Mouse (Mus musculus) ovary, postnatal 14 days (tissue): Measurements from ENCODE around the gene Slc26a8.
"Not testable (repeated sequence)": the region's sequence is repeated elsewhere in the genome, so short reads cannot be mapped to it uniquely, and the experiment has no call there.

Experiments used
- DNase-seq: peaks from one replicate; pipeline ENCODE4 v3.0.0; 2022; ENCODE audit warnings: low spot score

Slc26a8 gene

GRCm38 (mm10) chr17:28689586-28690283 lies at the start of gene Slc26a8:
Gene Slc26a8, minus strand, starts transcription at chr17:28690233.
- DNase-seq: no peak

GRCm38 (mm10) chr17:28739244-28739643 lies 49.2 kb upstream of the Slc26a8 start:
- DNase-seq: no peak

GRCm38 (mm10) chr17:28737973-28738372 lies 47.9 kb upstream of the Slc26a8 start:
- no peak for DNase-seq

GRCm38 (mm10) chr17:28736486-28736885 lies 46.5 kb upstream of the Slc26a8 start:
- no peak for DNase-seq

- no peak for DNase-seq
Measured at GRCm38 (mm10) chr17:28735317-28736105, 45.5 kb upstream of the Slc26a8 start.

- DNase-seq: not testable (repeated sequence)
Measured at GRCm38 (mm10) chr17:28727511-28727910, 37.5 kb upstream of the Slc26a8 start.

- no peak for DNase-seq
Measured at GRCm38 (mm10) chr17:28725783-28726182, 35.8 kb upstream of the Slc26a8 start, which contains the start of gene AC170998.1. Gene AC170998.1, plus strand, starts transcription at chr17:28726083.

GRCm38 (mm10) chr17:28717535-28717934 lies 27.5 kb upstream of the Slc26a8 start:
- no peak for DNase-seq

GRCm38 (mm10) chr17:28715832-28716548 lies 26.0 kb upstream of the Slc26a8 start:
- DNase-seq: no peak

- no peak for DNase-seq
Measured at GRCm38 (mm10) chr17:28714006-28714405, 24.0 kb upstream of the Slc26a8 start.

- DNase-seq: no peak
Measured at GRCm38 (mm10) chr17:28712305-28712704, 22.3 kb upstream of the Slc26a8 start.

GRCm38 (mm10) chr17:28711237-28711636 lies 21.2 kb upstream of the Slc26a8 start:
- DNase-seq: no peak

- DNase-seq: no peak
Measured at GRCm38 (mm10) chr17:28710291-28710688, 20.3 kb upstream of the Slc26a8 start.

GRCm38 (mm10) chr17:28709552-28710290 lies 19.7 kb upstream of the Slc26a8 start:
- no peak for DNase-seq

GRCm38 (mm10) chr17:28708989-28709388 lies 19.0 kb upstream of the Slc26a8 start:
- no peak for DNase-seq

GRCm38 (mm10) chr17:28707816-28708215 lies 17.8 kb upstream of the Slc26a8 start:
- no peak for DNase-seq

GRCm38 (mm10) chr17:28707136-28707627 lies 17.1 kb upstream of the Slc26a8 start:
- no peak for DNase-seq

GRCm38 (mm10) chr17:28706697-28707096 lies 16.7 kb upstream of the Slc26a8 start:
- DNase-seq: no peak

GRCm38 (mm10) chr17:28702646-28703045 lies 12.6 kb upstream of the Slc26a8 start:
- no peak for DNase-seq

GRCm38 (mm10) chr17:28701737-28702136 lies 11.7 kb upstream of the Slc26a8 start:
- no peak for DNase-seq

- no peak for DNase-seq
Measured at GRCm38 (mm10) chr17:28701171-28701570, 11.1 kb upstream of the Slc26a8 start.

- DNase-seq: no peak
Measured at GRCm38 (mm10) chr17:28699789-28700188, 9.8 kb upstream of the Slc26a8 start.
